Mouse (Mus musculus) testis, adult 2 months (tissue): ENCODE results near the gene Znhit3. TPM values are rescaled to one million over a fixed set of nuclear protein-coding genes. Genes with fewer than 3 reads are reported as not detected.
"Not testable (repeated sequence)": the region's sequence is repeated elsewhere in the genome, so short reads cannot be mapped to it uniquely, and the experiment has no call there.

Experiments used
- H3K27ac ChIP-seq: fragments of 200-500 bp; 2 replicates; pipeline ENCODE4 v1.5.1; 2012; ENCODE audit warnings: low read depth, low read length; ENCODE audit not compliant: control insufficient read depth, insufficient read depth
- H3K27me3 ChIP-seq: fragments of 200-500 bp; 2 replicates; pipeline ENCODE4 v1.6.1; 2012; ENCODE audit warnings: mild to moderate bottlenecking, low read length, moderate library complexity; ENCODE audit not compliant: control insufficient read depth, insufficient read depth
- H3K36me3 ChIP-seq: fragments of 200-500 bp; 2 replicates; pipeline ENCODE4 v1.6.1; 2012; ENCODE audit warnings: mild to moderate bottlenecking, low read length; ENCODE audit not compliant: control insufficient read depth, insufficient read depth
- H3K4me1 ChIP-seq: fragments of 200-500 bp; 2 replicates; pipeline ENCODE4 v1.6.1; 2012; ENCODE audit warnings: low read length; ENCODE audit not compliant: control insufficient read depth, insufficient read depth
- H3K4me3 ChIP-seq: fragments of 200-500 bp; 2 replicates; pipeline ENCODE4 v1.5.1; 2012; ENCODE audit warnings: low read depth, mild to moderate bottlenecking, low read length, moderate library complexity, mixed read lengths; ENCODE audit not compliant: control insufficient read depth
- CTCF ChIP-seq: fragments of 200-500 bp; IDR thresholded peaks from 2 replicates; pipeline ENCODE4 v1.5.1; 2012; ENCODE audit warnings: low read depth, mild to moderate bottlenecking, inconsistent platforms, low read length, moderate library complexity; ENCODE audit not compliant: control insufficient read depth, insufficient read depth, insufficient replicate concordance
- POLR2A ChIP-seq: fragments of 200-500 bp; IDR thresholded peaks from 2 replicates; pipeline ENCODE4 v1.6.1; 2012; ENCODE audit warnings: low read depth, mild to moderate bottlenecking, inconsistent platforms, low read length, moderate library complexity; ENCODE audit not compliant: control insufficient read depth
- polyA plus RNA-seq: library from polyadenylated mRNA; depleted of rRNA; stranded (reverse); fragments of >200 nt; gene quantifications from 2 replicates; pipeline ENCODE4 v1.2.3, GENCODE M21; 2012

Znhit3 gene
- polyA plus RNA-seq, 1 experiment, result 45.3 TPM

GRCm38 (mm10) chr11:84882346-84882745 lies 33.8 kb downstream of the Znhit3 start:
- Histone ChIP-seq H3K27ac (no peak overlapping the region), H3K36me3 (peaks cover 5% of the 10 kb centered on the region), H3K4me3 (no peak overlapping the region), H3K27me3 (no peaks in the 10 kb centered on the region), H3K4me1 (peaks cover 4% of the 10 kb centered on the region; the same call in 1 of the 2 replicates)
- TF ChIP-seq POLR2A (no peak), CTCF (no peak)

DNA sequence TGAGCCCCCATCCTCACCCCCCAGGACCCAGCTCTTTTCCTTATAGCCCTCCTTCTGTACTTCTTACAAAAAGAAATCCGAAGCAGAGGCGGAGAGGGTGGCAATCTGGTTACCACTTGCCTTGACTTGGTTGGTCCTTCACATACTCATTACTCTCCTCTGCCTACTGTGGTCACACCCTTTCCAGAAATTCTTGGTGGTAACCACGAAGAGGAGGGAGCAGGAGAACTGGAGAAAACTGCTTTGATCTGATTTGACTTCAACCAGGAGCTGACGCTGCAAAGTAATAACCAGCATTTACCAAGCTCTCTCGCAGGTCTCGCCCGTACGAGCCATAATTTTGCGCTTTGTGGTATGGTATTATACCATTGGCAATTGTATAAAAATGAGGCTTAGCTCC lies 35.2 kb downstream of the Znhit3 start:
- H3K36me3 ChIP-seq, result peaks cover 2% of the 10 kb centered on the region
- H3K27ac ChIP-seq, result peak overlapping the region; percentile 92; the same call in 1 of the 2 replicates

DNA sequence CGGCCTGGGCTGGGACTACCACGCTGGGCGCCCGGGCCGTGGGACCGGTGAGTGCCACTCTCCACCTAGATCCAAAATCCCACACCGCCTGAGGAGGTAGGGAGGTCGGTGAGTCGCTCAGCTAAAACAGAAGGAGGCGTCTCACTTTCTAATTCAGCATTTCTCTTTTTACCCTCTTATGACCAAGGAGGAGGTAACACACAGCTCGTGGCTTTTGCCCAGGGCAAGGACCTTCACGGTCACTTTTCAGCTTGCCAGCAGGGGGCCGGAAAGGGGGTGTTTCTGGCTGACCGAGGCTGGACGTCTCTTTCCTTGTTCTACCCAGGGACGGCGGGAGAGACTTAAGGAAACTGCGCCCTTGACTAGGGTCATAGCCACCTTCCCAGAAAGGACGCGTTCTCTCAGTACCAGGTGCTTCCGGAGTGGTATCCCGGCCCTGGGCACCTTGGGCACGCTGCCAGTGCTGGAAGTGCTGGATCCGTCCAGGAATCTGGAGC lies 35.7 kb downstream of the Znhit3 start:
- Histone ChIP-seq H3K27me3 (no peaks in the 10 kb centered on the region), H3K4me3 (peak overlapping the region; percentile 77), H3K4me1 (peaks cover 4% of the 10 kb centered on the region; the same call in 1 of the 2 replicates), H3K27ac (peak overlapping the region; percentile 92), H3K36me3 (peaks cover 2% of the 10 kb centered on the region)
- TF ChIP-seq CTCF (no peak), POLR2A (no peak)

More for the DNA sequence above, 35.2 kb downstream of the Znhit3 start:
- Histone ChIP-seq H3K4me3 (peak overlapping the region; percentile 77), H3K4me1 (peaks cover 4% of the 10 kb centered on the region; the same call in 1 of the 2 replicates), H3K27me3 (no peaks in the 10 kb centered on the region)
- TF ChIP-seq CTCF (no peak), POLR2A (no peak)

DNA sequence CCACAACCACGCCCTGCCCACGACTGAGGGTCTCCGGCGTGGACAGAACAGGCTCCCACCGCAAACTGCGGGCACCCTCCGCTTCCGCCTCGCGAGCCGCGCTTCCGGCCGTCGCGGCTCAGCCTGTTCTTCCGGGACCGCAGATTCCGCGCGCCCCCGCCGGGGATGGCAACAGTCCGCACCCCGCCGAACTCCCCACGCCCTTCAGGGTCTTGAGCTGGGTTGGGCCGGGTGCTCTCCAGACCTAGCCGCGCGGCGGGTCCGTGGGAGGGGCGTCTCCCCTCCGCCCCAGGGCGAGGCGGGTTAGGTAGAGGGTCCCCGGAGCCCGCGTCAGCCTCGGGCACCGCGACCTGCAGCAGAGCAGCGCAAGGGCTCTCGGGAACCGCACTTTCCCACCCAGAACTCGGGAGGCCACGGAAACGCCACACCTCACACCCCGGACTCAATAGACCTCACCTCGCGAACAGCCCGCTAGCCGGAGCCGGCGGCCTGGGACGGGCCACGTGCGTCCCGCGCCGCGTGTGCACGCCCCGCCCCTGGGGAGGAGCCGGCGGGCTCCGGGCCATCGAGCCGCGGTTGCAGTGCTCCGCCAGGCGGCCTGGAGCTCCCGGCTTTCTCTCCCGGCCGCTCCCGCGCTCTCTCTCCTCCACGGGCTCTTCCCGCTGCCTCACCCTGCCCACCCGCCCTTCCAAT lies 36.2 kb downstream of the Znhit3 start, which contains the start of the genes Myo19 and Pigw:
Gene Myo19, plus strand, starts transcription at position 377 of the 693 bp plus-strand sequence.
Gene Pigw, minus strand, starts transcription at position 514 of the 693 bp plus-strand sequence.
- TF ChIP-seq CTCF (no peak), POLR2A (peak; percentile 53)
- no peaks in the 10 kb centered on the region for H3K27me3 ChIP-seq
- H3K4me1 ChIP-seq, result peaks cover 4% of the 10 kb centered on the region; the same call in 1 of the 2 replicates
- peak within 1 kb of the TSS; percentile 92 for H3K27ac ChIP-seq
- H3K4me3 ChIP-seq, result peak within 1 kb of the TSS; percentile 77
- H3K36me3 ChIP-seq, result no peaks in the 10 kb centered on the region; the same call in none of the 2 replicates

DNA sequence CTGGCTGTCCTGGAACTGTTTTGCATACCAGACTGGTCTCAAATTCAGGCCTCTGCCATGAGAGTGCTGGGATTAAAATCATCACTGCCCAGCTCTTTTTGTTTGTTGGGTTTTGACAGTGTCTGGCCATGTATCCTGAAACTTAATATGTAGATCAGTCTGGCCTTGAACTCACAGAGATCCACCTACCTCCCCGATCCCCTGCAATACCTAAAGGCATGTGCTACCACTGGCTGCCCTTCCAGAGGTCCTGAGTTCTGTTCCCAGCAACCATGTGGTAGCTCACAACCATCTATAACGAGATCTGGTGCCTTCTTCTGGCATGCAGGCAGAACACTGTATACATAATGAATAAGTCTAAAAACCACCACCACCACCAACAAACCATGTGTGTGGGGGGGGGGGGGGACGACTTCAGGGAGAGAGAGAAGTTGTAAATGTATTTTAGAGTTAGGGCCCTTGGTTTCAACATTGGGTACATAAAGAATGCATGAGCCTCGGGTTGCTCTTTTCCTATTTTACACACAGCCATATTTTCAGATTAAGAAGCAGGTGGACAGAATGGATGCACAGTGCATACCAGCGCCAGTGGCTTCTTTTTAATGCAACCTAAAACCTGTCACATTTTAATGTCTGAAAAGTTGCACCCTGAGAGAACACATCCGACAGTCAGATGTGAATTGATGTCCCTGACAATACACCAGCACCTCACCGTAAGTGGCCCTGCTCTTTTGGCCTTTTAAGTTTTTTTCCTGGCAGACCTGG lies 37.0 kb downstream of the Znhit3 start:
- H3K27me3 ChIP-seq, result no peaks in the 10 kb centered on the region
- H3K4me3 ChIP-seq, result peak overlapping the region; percentile 77
- peaks cover 4% of the 10 kb centered on the region; the same call in 1 of the 2 replicates for H3K4me1 ChIP-seq
- TF ChIP-seq CTCF (no peak), POLR2A (no peak)
- peak overlapping the region; percentile 92 for H3K27ac ChIP-seq
- H3K36me3 ChIP-seq, result no peaks in the 10 kb centered on the region; the same call in none of the 2 replicates

DNA sequence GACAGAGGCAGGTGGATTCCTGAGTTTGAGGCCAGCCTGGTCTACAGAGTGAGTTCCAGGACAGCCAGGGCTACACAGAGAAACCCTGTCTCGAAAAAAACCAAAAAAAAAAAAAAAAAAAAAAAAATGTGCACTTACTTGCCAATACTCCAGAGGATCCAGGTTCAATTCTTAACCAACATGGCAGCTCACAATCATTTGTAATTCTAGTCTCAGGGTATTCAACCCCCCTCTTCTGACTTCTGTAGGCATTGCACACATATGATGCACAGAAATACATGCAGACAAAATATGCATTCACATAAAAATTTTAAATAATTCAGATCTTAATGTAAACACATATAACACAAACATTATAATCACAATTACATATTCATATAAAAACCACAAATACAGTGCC lies 40.1 kb downstream of the Znhit3 start:
- not testable (repeated sequence) for H3K4me1 ChIP-seq, H3K27me3 ChIP-seq, H3K4me3 ChIP-seq, H3K27ac ChIP-seq, H3K36me3 ChIP-seq

DNA sequence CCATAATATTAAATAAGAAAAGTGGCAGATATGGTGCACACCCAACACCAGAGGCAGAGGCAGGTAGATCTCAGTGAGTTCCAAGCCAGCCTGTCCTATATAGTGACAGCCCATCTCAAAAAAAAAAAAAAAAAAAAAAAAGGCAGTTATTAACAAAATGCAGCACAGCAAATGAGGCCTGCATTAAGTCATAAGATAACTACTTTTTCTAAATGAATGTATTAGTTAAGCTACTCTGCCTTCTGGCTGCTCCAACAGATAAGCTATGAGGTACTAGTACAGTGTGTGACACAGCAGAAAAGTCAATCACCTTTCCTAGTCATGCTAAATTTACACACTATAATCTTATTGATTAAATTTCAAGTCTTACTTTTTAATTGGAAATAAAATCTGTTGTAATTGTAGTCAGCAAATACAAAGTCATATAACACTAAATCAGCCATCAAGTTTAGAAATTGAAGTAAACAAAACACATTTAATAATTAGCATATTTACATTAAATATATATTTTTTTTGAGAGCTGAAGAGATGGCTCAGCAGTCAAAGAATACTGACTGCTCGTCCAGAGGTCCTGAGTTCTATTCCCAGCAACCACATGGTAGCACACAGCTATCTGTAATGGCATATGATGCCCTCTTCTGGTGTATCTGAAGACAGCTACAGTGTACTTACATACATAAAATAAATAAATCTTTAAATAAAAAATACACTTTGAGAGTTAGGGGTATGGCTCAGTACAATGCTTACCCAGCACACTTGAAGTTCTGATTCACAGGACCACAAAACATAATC lies 42.9 kb downstream of the Znhit3 start:
- no peaks in the 10 kb centered on the region; the same call in 1 of the 2 replicates for H3K36me3 ChIP-seq
- H3K27ac ChIP-seq, result no peak overlapping the region
- H3K4me1 ChIP-seq, result no peaks in the 10 kb centered on the region
- TF ChIP-seq POLR2A (no peak), CTCF (no peak)
- H3K4me3 ChIP-seq, result no peak overlapping the region
- no peaks in the 10 kb centered on the region for H3K27me3 ChIP-seq
